Mouse (Mus musculus) thymus, adult 2 months (tissue): Measurements from ENCODE around the gene Dennd1a.

Experiments used
- CTCF ChIP-seq: fragments of 200-500 bp; IDR thresholded peaks from 2 replicates; pipeline ENCODE4 v1.5.1; 2012; ENCODE audit warnings: mild to moderate bottlenecking, control low read depth, low read length, moderate library complexity, borderline replicate concordance; ENCODE audit not compliant: control insufficient read depth, poor library complexity, insufficient read depth; ENCODE audit errors: extremely low read depth
- POLR2A ChIP-seq: fragments of 200-500 bp; IDR thresholded peaks from 2 replicates; pipeline ENCODE4 v1.6.1; 2012; ENCODE audit warnings: mild to moderate bottlenecking, low read length, control low read depth, moderate library complexity; ENCODE audit not compliant: control insufficient read depth, poor library complexity, insufficient read depth; ENCODE audit errors: extremely low read depth

- no peak for TF ChIP-seq CTCF
- TF ChIP-seq POLR2A = no peak
These were observed 407.5 kb downstream of the Dennd1a start for GRCm38 (mm10) chr2:37879697-37880096.
